Mouse (Mus musculus): ENCODE results near the gene Gm5799.
"Not testable (repeated sequence)": the region's sequence is repeated elsewhere in the genome, so short reads cannot be mapped to it uniquely, and the experiment has no call there.

DNA sequence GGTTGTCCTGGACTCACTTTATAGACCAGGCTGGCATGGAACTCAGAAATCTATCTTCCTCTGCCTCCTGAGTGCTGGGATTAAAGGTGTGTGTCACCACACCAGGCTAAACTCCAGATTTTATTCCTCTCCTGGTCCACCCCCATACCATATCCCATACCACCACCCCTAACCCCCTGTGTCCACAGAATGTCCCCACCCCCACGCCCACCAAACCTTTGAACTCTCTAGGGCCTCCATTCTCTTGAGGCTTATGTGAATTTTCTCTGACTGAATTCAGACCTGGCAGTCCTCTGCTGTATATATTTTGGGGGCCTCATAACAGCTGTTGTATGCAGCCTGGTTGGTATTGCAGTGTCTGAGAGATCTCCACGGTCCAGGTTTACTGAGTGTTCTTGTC, 5.2 kb upstream of the Gm5799 start:
- not testable (repeated sequence) for TF ChIP-seq CTCF (IDR thresholded peaks at IDR 0.05); EP300 (IDR thresholded peaks at IDR 0.05; ENCODE audit: insufficient read depth, low read depth, low read length)

All from heart, adult 2 months (tissue).